Mouse (Mus musculus) liver, embryonic 14.5 days (tissue): ENCODE data around the gene Tardbp.

ENCODE experiments used
- CTCF ChIP-seq: IDR thresholded peaks from 2 replicates; pipeline ENCODE4 v1.5.1; 2016; ENCODE audit warnings: antibody characterized with exemption, low read depth, control low read depth
- EP300 ChIP-seq: IDR thresholded peaks from 2 replicates; pipeline ENCODE4 v1.6.1; 2016; ENCODE audit warnings: antibody characterized with exemption, low read depth

GRCm38 (mm10) chr4:148651045-148651444 is 24.2 kb upstream of the Tardbp start:
- no peak for TF ChIP-seq CTCF
- no peak for TF ChIP-seq EP300
